In genomic region chr11:6859898-6860858, GRCm38 (mm10) we compare ENCODE assay signal across 13 mouse cellular contexts. TPM values are rescaled to one million over a fixed set of nuclear protein-coding genes. Genes with fewer than 3 reads are reported as not detected.
A peak's percentile ranks its signal among the peaks of the same experiment; 100 is the strongest.
DNase-seq lines count a peak whose midpoint lies in the region; ATAC-seq and TF ChIP-seq lines count a peak whose summit lies in the region.
"Had no signal": no experiment of that assay in that cellular context is flagged by ENCODE, and none has a peak within 500 bp of the region (broad histone marks: within the 10 kb centered on the region; RNA-seq: fewer than 3 reads in every experiment).

No protein-coding gene starts in this region.

- no peak overlapping the region for H3K4me2 ChIP-seq in hindbrain, postnatal 0 days (ENCODE audit: low read depth, low read length)
- no peak overlapping the region for H3K4me2 ChIP-seq in liver, embryonic 12.5 days

- H3K27ac ChIP-seq in forebrain, embryonic 10.5 days = peak overlapping the region; percentile 51
- no peak overlapping the region; the same call in 1 of the 2 replicates for H3K27ac ChIP-seq in hindbrain, postnatal 0 days
- H3K27ac ChIP-seq in liver, embryonic 12.5 days = no peak overlapping the region
- H3K27ac ChIP-seq: heart, adult 2 months had no signal

- H3K9me3 ChIP-seq in forebrain, embryonic 10.5 days = no peaks in the 10 kb centered on the region
- H3K9me3 ChIP-seq in hindbrain, postnatal 0 days (ENCODE audit: low read length) = no peaks in the 10 kb centered on the region
- H3K9me3 ChIP-seq in liver, embryonic 12.5 days (replicated peaks) = no peaks in the 10 kb centered on the region

- WGBS in forebrain, embryonic 10.5 days = 42% methylated on average over 11 of the region's 11 CpGs
- WGBS in hindbrain, postnatal 0 days = 23% methylated on average over 11 of the region's 11 CpGs
- 50% methylated on average over 11 of the region's 11 CpGs for WGBS in liver, embryonic 12.5 days (ENCODE audit: insufficient replicate concordance)

- H3K9ac ChIP-seq in hindbrain, postnatal 0 days (replicated peaks; ENCODE audit: low read length) = no peak overlapping the region
- no peak overlapping the region for H3K9ac ChIP-seq in liver, embryonic 12.5 days

- no peaks in the 10 kb centered on the region for H3K27me3 ChIP-seq in forebrain, embryonic 10.5 days (ENCODE audit: poor library complexity, severe bottlenecking)
- H3K27me3 ChIP-seq in hindbrain, postnatal 0 days (ENCODE audit: insufficient read depth, low read length) = no peaks in the 10 kb centered on the region
- H3K27me3 ChIP-seq in liver, embryonic 12.5 days (replicated peaks) = no peaks in the 10 kb centered on the region

- no peaks in the 10 kb centered on the region for H3K36me3 ChIP-seq in forebrain, embryonic 10.5 days (replicated peaks)
- no peaks in the 10 kb centered on the region for H3K36me3 ChIP-seq in hindbrain, postnatal 0 days (ENCODE audit: insufficient read depth, low read length)
- H3K36me3 ChIP-seq in liver, embryonic 12.5 days = no peaks in the 10 kb centered on the region

- no peak overlapping the region for H3K4me3 ChIP-seq in forebrain, embryonic 10.5 days
- H3K4me3 ChIP-seq in hindbrain, postnatal 0 days (ENCODE audit: low read length) = no peak overlapping the region
- H3K4me3 ChIP-seq in liver, embryonic 12.5 days = no peak overlapping the region
- H3K4me3 ChIP-seq: heart, adult 2 months; myocyte had no signal

- H3K4me1 ChIP-seq in forebrain, embryonic 10.5 days = peaks cover 22% of the 10 kb centered on the region
- peaks cover 3% of the 10 kb centered on the region for H3K4me1 ChIP-seq in hindbrain, postnatal 0 days (ENCODE audit: insufficient read depth, low read length)
- no peaks in the 10 kb centered on the region for H3K4me1 ChIP-seq in liver, embryonic 12.5 days

- peak; percentile 86 for ATAC-seq in hindbrain, postnatal 0 days
- ATAC-seq in liver, embryonic 12.5 days = no peak

- TF ChIP-seq CTCF in hindbrain, postnatal 0 days (IDR thresholded peaks at IDR 0.05; ENCODE audit: low read depth) = no peak

- peak; percentile 63 for DNase-seq in embryo, embryonic 10.5 days (ENCODE audit: low spot score)
- no peak for DNase-seq in forebrain, embryonic 10.5 days (ENCODE audit: extremely low spot score, low spot score)
- peak; percentile 51 for DNase-seq in hindbrain, postnatal 0 days (ENCODE audit: low spot score)
- peak; percentile 16 for DNase-seq in neural tube, embryonic 10.5 days (ENCODE audit: extremely low spot score, low spot score)
- DNase-seq in lung, postnatal 14 days = no peak
- no peak for DNase-seq in thymus, postnatal 14 days
- DNase-seq: cerebellum, adult 18-20 months; heart, adult 2 months; lung, adult 2 months; thymus, adult 2 months had no signal

RNA-seq across cellular contexts. Expression of gene Gm11983, which starts 22.7 kb away (rescaled TPM):
- polyA plus RNA-seq in forebrain, embryonic 10.5 days (2016; fragmentation: Nextera tagmentation; extraction: Ambion mirVana) = not detected in 2 replicates
- total RNA-seq in hindbrain, postnatal 0 days (2014; rRNA removed) = not detected in 2 replicates
- not detected in 2 replicates for polyA plus RNA-seq in hindbrain, postnatal 0 days (2015; fragmentation: Nextera tagmentation; extraction: Ambion mirVana)
- not detected in 2 replicates for polyA plus RNA-seq in liver, embryonic 12.5 days (2016; fragmentation: Nextera tagmentation; extraction: Ambion mirVana)
- total RNA-seq: ES-E14; heart, adult 2 months had no signal
- polyA plus RNA-seq: heart, adult 2 months; lung, adult 2 months; myocyte; thymus, adult 2 months had no signal

Comparison
In these comparisons a context has a peak if more than half of its experiments do, and no peak if none do; other contexts are left out.
1. DNase-seq: peak in embryo, embryonic 10.5 days (single experiment), hindbrain, postnatal 0 days (single experiment) and neural tube, embryonic 10.5 days (single experiment); none in forebrain, embryonic 10.5 days (single experiment), lung, postnatal 14 days (single experiment) and thymus, postnatal 14 days (single experiment).